In genomic region chr2:155737803-155738202, GRCm38 (mm10) we compare ENCODE assay signal across 28 mouse cellular contexts. TPM values are rescaled to one million over a fixed set of nuclear protein-coding genes. Genes with fewer than 3 reads are reported as not detected.
DNase-seq lines count a peak whose midpoint lies in the region; ATAC-seq and TF ChIP-seq lines count a peak whose summit lies in the region.
"Had no signal": no experiment of that assay in that cellular context is flagged by ENCODE, and none has a peak within 500 bp of the region (broad histone marks: within the 10 kb centered on the region; RNA-seq: fewer than 3 reads in every experiment).

No protein-coding gene starts in this region.

- no peaks in the 10 kb centered on the region for H3K9me3 ChIP-seq in lung, embryonic 14.5 days (ENCODE audit: low read depth, low read length)
- H3K9me3 ChIP-seq: embryonic facial prominence, embryonic 12.5 days; forebrain, embryonic 15.5 days; G1E; heart, embryonic 10.5 days; hindbrain, embryonic 12.5 days had no signal

- H3K4me2 ChIP-seq in lung, embryonic 14.5 days = no peak overlapping the region
- H3K4me2 ChIP-seq: embryonic facial prominence, embryonic 12.5 days; forebrain, embryonic 15.5 days; hindbrain, embryonic 12.5 days had no signal

- H3K27me3 ChIP-seq in lung, embryonic 14.5 days (ENCODE audit: insufficient read depth, low read length) = no peaks in the 10 kb centered on the region
- H3K27me3 ChIP-seq: embryonic facial prominence, embryonic 12.5 days; forebrain, embryonic 15.5 days; hindbrain, embryonic 12.5 days had no signal

- TF ChIP-seq POLR2A in lung, adult 2 months (IDR thresholded peaks at IDR 0.05; ENCODE audit: borderline replicate concordance, extremely low read depth, low read depth, low read length) = no peak

- DNase-seq in adrenal gland, adult 2 months = peak; percentile 36
- DNase-seq in adrenal gland, postnatal 4 days (ENCODE audit: low spot score in 2 of 2) = no peak
- no peak for DNase-seq in lung, embryonic 14.5 days
- DNase-seq in lung, postnatal 4 days = no peak
- peak; percentile 5 for DNase-seq in lung, postnatal 14 days
- DNase-seq in lung, adult 2 months = no peak
- peak; percentile 24 to 38 for DNase-seq in adrenal gland, postnatal 36 days
- no peak for DNase-seq in cerebellum, adult 9-10 months
- DNase-seq: cerebellum, adult 8-10 months; cerebellum, postnatal 25 days; gastrocnemius, postnatal 10 days; heart, adult 18-20 months; heart, postnatal 10 days; heart, postnatal 4 days had no signal

- 53% methylated on average over 9 of the region's 9 CpGs for WGBS in lung, embryonic 14.5 days
- WGBS in lung, adult 2 months = 56% methylated on average over 9 of the region's 9 CpGs

- H3K36me3 ChIP-seq in lung, embryonic 14.5 days (ENCODE audit: insufficient read depth) = no peaks in the 10 kb centered on the region
- H3K36me3 ChIP-seq: embryonic facial prominence, embryonic 12.5 days; forebrain, embryonic 15.5 days; G1E; heart, embryonic 10.5 days; hindbrain, embryonic 12.5 days had no signal

- H3K4me1 ChIP-seq in lung, embryonic 14.5 days (ENCODE audit: insufficient read depth) = no peaks in the 10 kb centered on the region
- peaks cover 2% of the 10 kb centered on the region; the same call in 1 of the 2 replicates for H3K4me1 ChIP-seq in lung, adult 2 months (ENCODE audit: control insufficient read depth, insufficient read depth, low read length)
- H3K4me1 ChIP-seq: embryonic facial prominence, embryonic 12.5 days; hindbrain, embryonic 12.5 days had no signal

- TF ChIP-seq CTCF in lung, embryonic 14.5 days (IDR thresholded peaks at IDR 0.05; ENCODE audit: low read depth) = no peak
- no peak for TF ChIP-seq CTCF in lung, adult 2 months (IDR thresholded peaks at IDR 0.05; ENCODE audit: insufficient read depth, low read length)

- no peak overlapping the region for H3K4me3 ChIP-seq in lung, embryonic 14.5 days (ENCODE audit: low read depth, low read length)
- no peak overlapping the region for H3K4me3 ChIP-seq in lung, adult 2 months (replicated peaks; ENCODE audit: extremely low read depth, low read depth, low read length)
- H3K4me3 ChIP-seq: embryonic facial prominence, embryonic 12.5 days; forebrain, embryonic 15.5 days; heart, embryonic 10.5 days; hindbrain, embryonic 12.5 days had no signal

- no peak overlapping the region for H3K9ac ChIP-seq in lung, embryonic 14.5 days
- H3K9ac ChIP-seq: embryonic facial prominence, embryonic 12.5 days; forebrain, embryonic 15.5 days; hindbrain, embryonic 12.5 days had no signal

- H3K27ac ChIP-seq in lung, embryonic 14.5 days (ENCODE audit: low read depth) = 0 out of 2 replicates have a peak overlapping the region, but pooled peaks have one; percentile 24
- H3K27ac ChIP-seq: embryonic facial prominence, embryonic 12.5 days; forebrain, embryonic 15.5 days; heart, embryonic 10.5 days; hindbrain, embryonic 12.5 days had no signal

- ATAC-seq in lung, embryonic 14.5 days (ENCODE audit: insufficient read depth) = no peak
- ATAC-seq: activated CD4-positive, CD25-positive, alpha-beta regulatory T cell, adult 4 months; forebrain, embryonic 15.5 days; hindbrain, embryonic 16.5 days; inflammation-experienced regulatory T-cells, adult 6 months; intestine, postnatal 0 days had no signal

RNA-seq across cellular contexts. Expression of gene Gm17581, which starts 2.1 kb away (rescaled TPM):
- not detected for total RNA-seq in adrenal gland, adult 2 months (2021)
- polyA plus RNA-seq in adrenal gland, adult 2 months (2012; rRNA removed) = not detected in 2 replicates
- not detected for total RNA-seq in adrenal gland, postnatal 4 days (2021)
- not detected in 2 replicates for polyA plus RNA-seq in lung, embryonic 14.5 days (2014; fragmentation: Nextera tagmentation; extraction: Ambion mirVana)
- polyA plus RNA-seq in lung, adult 2 months (2012; rRNA removed) = not detected in 2 replicates
- total RNA-seq in adrenal gland, postnatal 36 days (2021) = not detected
- total RNA-seq: G1E; gastrocnemius, postnatal 10 days; gastrocnemius, postnatal 4 days; heart, adult 18-20 months; heart, postnatal 10 days; heart, postnatal 4 days had no signal
- polyA plus RNA-seq: activated CD4-positive, CD25-positive, alpha-beta regulatory T cell, adult 4 months; C2C12; cortical plate, adult 2 months; embryonic facial prominence, embryonic 12.5 days; forebrain, embryonic 11.5 days; forebrain, embryonic 15.5 days; G1E; heart, embryonic 10.5 days; heart, embryonic 14.5 days; hindbrain, embryonic 12.5 days; hindbrain, embryonic 16.5 days; inflammation-experienced regulatory T-cells, adult 6 months; intestine, postnatal 0 days had no signal

RNA-seq across cellular contexts. Expression of gene Edem2, which starts 8.5 kb away (rescaled TPM):
- 10 to 100 TPM; 43.3 to 45.9 TPM for total RNA-seq in adrenal gland, adult 2 months (2021)
- polyA plus RNA-seq in adrenal gland, adult 2 months (2012; rRNA removed) = 75.3 and 82.1 TPM in 2 replicates
- total RNA-seq in adrenal gland, postnatal 4 days (2021) = 10 to 100 TPM; 42.0 to 43.8 TPM
- polyA plus RNA-seq in lung, embryonic 14.5 days (2014; fragmentation: Nextera tagmentation; extraction: Ambion mirVana) = 35.6 and 35.7 TPM in 2 replicates
- 50.3 and 61.0 TPM in 2 replicates for polyA plus RNA-seq in lung, adult 2 months (2012; rRNA removed)
- total RNA-seq in adrenal gland, postnatal 36 days (2021) = 10 to 100 TPM; 42.3 to 46.9 TPM

RNA-seq across cellular contexts. Expression of gene Procr, which starts 13.1 kb away (rescaled TPM):
- total RNA-seq in adrenal gland, adult 2 months (2021) = 10 to 100 TPM; 64.5 to 66.2 TPM
- polyA plus RNA-seq in adrenal gland, adult 2 months (2012; rRNA removed) = 14.8 and 19.2 TPM in 2 replicates
- total RNA-seq in adrenal gland, postnatal 4 days (2021) = 10 to 100 TPM; 30.2 to 32.7 TPM
- 10.4 and 10.9 TPM in 2 replicates for polyA plus RNA-seq in lung, embryonic 14.5 days (2014; fragmentation: Nextera tagmentation; extraction: Ambion mirVana)
- 3.2 and 4.5 TPM in 2 replicates for polyA plus RNA-seq in lung, adult 2 months (2012; rRNA removed)
- 10 to 100 TPM; 27.0 to 72.3 TPM for total RNA-seq in adrenal gland, postnatal 36 days (2021)
- polyA plus RNA-seq: activated CD4-positive, CD25-positive, alpha-beta regulatory T cell, adult 4 months had no signal

RNA-seq across cellular contexts. Expression of gene Mmp24, which starts 37.3 kb away (rescaled TPM):
- total RNA-seq in adrenal gland, adult 2 months (2021) = 1 to 10 TPM; 1.2 to 1.9 TPM
- polyA plus RNA-seq in adrenal gland, adult 2 months (2012; rRNA removed) = 1.4 and 2.0 TPM in 2 replicates
- 1 to 10 TPM; 5.3 to 6.9 TPM for total RNA-seq in adrenal gland, postnatal 4 days (2021)
- polyA plus RNA-seq in lung, embryonic 14.5 days (2014; fragmentation: Nextera tagmentation; extraction: Ambion mirVana) = not detected in 2 replicates
- 0.03 and 0.06 TPM in 2 replicates for polyA plus RNA-seq in lung, adult 2 months (2012; rRNA removed)
- total RNA-seq in adrenal gland, postnatal 36 days (2021) = 1 to 10 TPM; 1.4 to 1.7 TPM
- total RNA-seq: heart, adult 18-20 months had no signal
- polyA plus RNA-seq: G1E; heart, embryonic 10.5 days; heart, embryonic 14.5 days; inflammation-experienced regulatory T-cells, adult 6 months had no signal

RNA-seq across cellular contexts. Expression of gene Trpc4ap, which starts 45.6 kb away (rescaled TPM):
- total RNA-seq in adrenal gland, adult 2 months (2021) = 100 to 1,000 TPM; 125 to 152 TPM
- polyA plus RNA-seq in adrenal gland, adult 2 months (2012; rRNA removed) = 205 and 228 TPM in 2 replicates
- 100 to 1,000 TPM; 129 to 141 TPM for total RNA-seq in adrenal gland, postnatal 4 days (2021)
- 129 and 132 TPM in 2 replicates for polyA plus RNA-seq in lung, embryonic 14.5 days (2014; fragmentation: Nextera tagmentation; extraction: Ambion mirVana)
- polyA plus RNA-seq in lung, adult 2 months (2012; rRNA removed) = 140 and 145 TPM in 2 replicates
- total RNA-seq in adrenal gland, postnatal 36 days (2021) = 100 to 1,000 TPM; 130 to 146 TPM

Comparison
In these comparisons a context has a peak if more than half of its experiments do, and no peak if none do; other contexts are left out.
1. DNase-seq: peak in adrenal gland, adult 2 months (single experiment), lung, postnatal 14 days (single experiment) and adrenal gland, postnatal 36 days (2 of 2); none in adrenal gland, postnatal 4 days (0 of 2), lung, embryonic 14.5 days (single experiment), lung, postnatal 4 days (0 of 2), lung, adult 2 months (single experiment) and cerebellum, adult 9-10 months (single experiment).